Mouse (Mus musculus) granulocyte monocyte progenitor cell, adult 5-6 weeks (primary cell): ENCODE results near the gene Il23a. TPM values are rescaled to one million over a fixed set of nuclear protein-coding genes. Genes with fewer than 3 reads are reported as not detected.
"Not testable (repeated sequence)": the region's sequence is repeated elsewhere in the genome, so short reads cannot be mapped to it uniquely, and the experiment has no call there.

Experiments used
- ATAC-seq: replicated peaks from 2 replicates; pipeline ENCODE4 v1.8.0; 2016; ENCODE audit warnings: mild to moderate bottlenecking, moderate TSS enrichment, inconsistent platforms; ENCODE audit not compliant: poor library complexity, severe bottlenecking
- total RNA-seq, 2 experiments: library from RNA; stranded (forward) in 1 of 2; stranded (reverse) in 1 of 2; fragments of 200-712, 200-1000 nt in 1 of 2; fragments of >200 nt in 1 of 2; fragmentation: Nextera tagmentation in 1 of 2; gene quantifications; 2 replicates each; pipeline ENCODE4 v1.2.3; 2014 to 2017

The Il23a gene
- total RNA-seq (2014; fragmentation: Nextera tagmentation) (not detected in 2 replicates), total RNA-seq (2017) (1.3 and 1.6 TPM in 2 replicates)

- peak; percentile 32 for ATAC-seq
Measured at GRCm38 (mm10) chr10:128298702-128299171, at the start of gene Il23a. Il23a (minus strand) TSS chr10:128298752.

GRCm38 (mm10) chr10:128347541-128347940 is 49.0 kb upstream of the Il23a start:
- ATAC-seq, result no peak

- ATAC-seq, result peak; percentile 97
Measured at GRCm38 (mm10) chr10:128344568-128345275, 46.2 kb upstream of the Il23a start.

DNA sequence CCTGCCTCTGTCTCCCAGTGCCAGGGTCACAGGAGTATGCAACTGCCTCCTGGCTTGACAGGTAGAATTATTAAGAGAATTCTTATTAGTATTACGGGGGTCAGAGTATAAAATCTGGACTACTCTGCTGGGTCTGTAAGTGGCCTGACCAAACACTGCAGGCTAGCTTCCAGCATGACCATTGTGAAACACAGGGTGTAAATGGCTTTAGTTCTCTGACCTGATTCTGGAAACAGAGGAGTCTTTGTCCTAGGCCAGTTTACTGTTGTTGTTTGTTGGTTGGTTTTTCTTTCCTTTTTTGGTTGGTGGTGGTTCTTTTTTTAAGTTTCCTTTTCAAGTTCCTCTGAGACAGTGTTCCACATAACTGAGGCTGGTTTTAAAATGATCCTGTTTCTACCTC is 44.9 kb upstream of the Il23a start:
- ATAC-seq, result no peak

- no peak for ATAC-seq
Measured at GRCm38 (mm10) chr10:128340257-128340656, 41.7 kb upstream of the Il23a start.

DNA sequence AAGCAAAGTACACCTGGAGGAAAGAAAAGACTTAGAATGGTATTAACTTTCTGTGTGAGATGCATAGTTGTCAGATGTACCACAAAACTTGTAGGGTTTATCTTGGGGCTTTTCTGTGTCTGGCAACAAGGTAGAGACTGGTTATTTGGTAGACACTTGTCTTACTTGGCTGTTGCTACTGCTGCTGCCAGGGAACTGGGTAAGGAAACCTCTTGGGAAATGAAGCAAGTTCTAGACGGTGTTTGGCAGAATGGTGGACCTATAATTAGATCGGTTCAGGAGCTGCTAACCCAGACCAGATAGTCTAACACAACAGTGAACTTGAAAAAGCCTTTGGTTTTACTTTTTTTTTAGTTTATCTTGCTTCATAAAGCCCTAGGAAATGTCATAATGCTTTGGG is 40.4 kb upstream of the Il23a start:
- no peak for ATAC-seq

DNA sequence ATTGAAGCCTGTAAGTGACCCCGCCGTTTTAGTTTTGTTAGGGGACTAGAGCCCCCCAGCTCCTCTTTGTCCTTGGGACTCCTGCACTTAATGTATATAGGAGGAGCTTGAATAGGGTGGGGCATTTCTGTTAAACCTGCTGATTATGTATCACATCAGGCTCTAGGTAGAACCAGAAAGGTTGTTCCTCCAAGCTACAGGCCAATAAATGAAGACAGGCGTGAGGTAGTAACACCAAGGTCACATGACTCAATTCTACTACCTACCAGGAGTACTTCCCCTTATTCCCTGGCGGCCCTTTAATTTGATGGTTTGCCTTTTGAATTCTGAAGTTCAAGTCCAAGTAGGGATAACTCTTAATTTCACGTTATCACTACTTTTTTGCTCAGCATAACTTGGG is 39.9 kb upstream of the Il23a start:
- ATAC-seq, result peak; percentile 36

GRCm38 (mm10) chr10:128337306-128338181 is 39.0 kb upstream of the Il23a start, which contains the start of gene Cs:
Cs (plus strand) TSS chr10:128337734.
- ATAC-seq, result peak; percentile 92

GRCm38 (mm10) chr10:128336597-128336996 is 38.0 kb upstream of the Il23a start:
- no peak for ATAC-seq

DNA sequence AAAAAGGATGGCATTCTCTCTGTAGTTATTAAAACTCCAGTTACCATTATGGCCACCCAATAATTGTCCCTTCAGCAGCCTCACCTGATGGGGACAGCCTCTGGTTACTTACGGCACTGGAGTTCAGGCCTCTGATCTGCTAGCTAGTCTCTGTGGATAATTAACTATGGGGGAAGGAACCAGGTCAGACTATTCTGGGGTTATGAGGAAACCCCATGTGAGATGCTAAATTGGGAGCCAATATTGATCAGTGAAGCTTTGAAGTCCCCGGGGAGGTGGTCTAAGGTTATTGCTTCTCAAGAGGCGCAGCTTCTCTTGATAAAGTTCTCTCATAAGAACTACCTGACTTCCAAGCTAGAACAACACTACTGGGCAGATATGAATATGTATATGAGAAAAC is 37.6 kb upstream of the Il23a start:
- ATAC-seq, result no peak

DNA sequence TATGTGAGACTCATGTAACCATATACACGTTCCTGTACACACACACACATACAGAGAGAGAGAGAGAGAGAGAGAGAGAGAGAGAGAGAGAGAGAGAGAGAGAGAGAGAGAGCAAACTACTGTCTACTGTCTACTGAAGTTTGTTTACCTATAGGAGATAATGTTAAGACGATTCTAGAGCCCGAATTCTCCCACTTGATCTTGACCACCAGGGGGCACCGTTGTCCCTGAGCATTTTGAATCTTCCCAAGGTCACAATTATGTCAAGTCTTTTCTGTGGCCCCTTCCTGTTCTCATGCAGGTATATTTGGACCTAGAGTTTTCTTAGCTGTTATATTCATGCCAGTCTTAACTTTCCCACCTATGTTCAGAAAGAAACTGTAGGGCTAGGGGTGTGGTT is 37.0 kb upstream of the Il23a start:
- ATAC-seq, result peak; percentile 27; the same call in 1 of the 2 replicates

GRCm38 (mm10) chr10:128332358-128333249 is 34.1 kb upstream of the Il23a start:
- ATAC-seq, result not testable (repeated sequence)

- ATAC-seq, result no peak
Measured at GRCm38 (mm10) chr10:128327610-128328009, 29.1 kb upstream of the Il23a start.

- ATAC-seq, result no peak
Measured at GRCm38 (mm10) chr10:128326825-128327224, 28.3 kb upstream of the Il23a start.

DNA sequence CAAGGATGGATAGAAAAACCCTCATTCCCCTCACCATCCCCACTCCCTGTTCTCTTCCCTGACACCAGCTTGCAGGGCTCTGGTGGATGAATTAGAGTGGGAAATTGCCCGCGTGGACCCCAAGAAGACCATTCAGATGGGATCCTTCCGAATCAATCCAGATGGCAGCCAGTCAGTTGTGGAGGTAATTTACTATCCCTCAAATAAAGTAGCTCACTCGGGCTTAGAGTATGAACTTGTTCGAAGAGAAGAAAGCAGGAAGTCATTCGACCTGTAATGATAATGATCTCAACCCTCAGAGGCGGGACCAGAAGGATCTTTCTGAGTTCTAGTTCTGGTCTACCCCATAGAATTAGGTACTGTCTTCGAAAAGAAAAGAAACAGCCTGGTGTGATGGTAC is 25.0 kb upstream of the Il23a start:
- ATAC-seq, result no peak

DNA sequence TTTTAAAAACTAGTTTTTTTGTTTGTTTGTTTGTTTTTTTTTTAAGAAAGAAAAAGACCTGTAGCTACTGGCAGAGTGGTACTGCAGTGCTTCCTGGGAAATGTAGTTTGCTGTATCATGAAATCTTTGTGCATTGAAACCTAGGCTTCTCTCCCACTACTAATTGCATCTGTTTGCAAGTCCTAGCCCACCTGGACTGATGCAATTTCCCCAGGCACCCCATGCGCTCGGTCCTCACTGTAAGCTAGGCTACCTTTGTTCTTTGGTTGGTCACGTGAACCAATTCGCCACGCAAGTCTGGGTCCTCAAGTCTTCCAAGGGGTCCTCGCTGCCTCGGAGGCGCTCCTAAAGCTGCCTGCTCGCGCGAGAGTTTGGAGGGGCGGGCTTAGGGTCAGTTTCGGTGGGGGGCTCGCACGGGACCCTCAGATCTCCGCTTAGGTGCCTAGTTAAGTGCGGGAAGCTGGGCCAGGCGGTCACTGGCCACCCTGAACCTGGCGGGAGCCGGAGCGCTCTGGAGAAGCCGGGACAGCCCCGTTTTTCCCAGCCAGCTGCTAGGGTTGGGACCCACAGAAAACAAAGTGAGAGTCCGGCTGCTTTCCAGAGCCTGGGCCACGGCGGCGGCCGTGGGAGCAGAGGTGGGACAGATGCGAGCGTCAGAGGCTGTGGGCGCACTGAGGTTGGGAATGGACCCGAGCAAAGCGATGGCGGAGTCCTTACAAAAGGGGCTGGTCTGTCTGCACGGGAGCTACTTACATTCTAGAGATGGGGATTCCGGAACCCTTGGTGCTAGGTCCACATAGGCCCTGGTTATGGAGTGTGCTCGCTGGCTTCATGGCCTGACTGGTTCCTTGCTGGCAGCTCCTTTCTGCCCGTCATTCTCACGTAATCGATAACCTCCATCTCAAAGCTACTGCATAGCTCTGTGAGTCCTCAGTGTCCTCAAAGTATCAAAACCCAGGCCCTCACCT is 23.9 kb upstream of the Il23a start, which contains the start of gene Cnpy2:
Cnpy2 (plus strand) TSS at position 319 of the 968 bp plus-strand sequence.
- peak; percentile 97 for ATAC-seq

DNA sequence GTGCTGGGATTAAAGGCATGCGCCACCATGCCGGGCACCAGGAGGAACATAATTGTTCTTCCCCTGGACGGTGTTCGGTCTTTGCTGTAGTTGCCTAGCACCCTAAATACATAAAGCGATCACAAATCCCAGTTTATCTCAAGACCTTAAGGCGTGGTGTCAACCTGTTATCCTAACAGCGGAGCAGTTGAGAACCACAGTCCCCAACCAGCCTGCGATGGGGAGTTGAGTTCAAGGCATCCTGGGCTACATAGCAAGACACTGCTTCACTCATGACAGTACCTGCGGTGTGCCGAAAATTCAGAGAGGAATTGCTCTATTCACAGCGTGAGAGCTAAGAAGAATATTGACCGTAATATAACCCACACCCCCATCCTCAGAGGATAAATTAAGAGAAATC is 23.1 kb upstream of the Il23a start:
- ATAC-seq, result no peak

GRCm38 (mm10) chr10:128315578-128315977 is 17.0 kb upstream of the Il23a start:
- ATAC-seq, result no peak

DNA sequence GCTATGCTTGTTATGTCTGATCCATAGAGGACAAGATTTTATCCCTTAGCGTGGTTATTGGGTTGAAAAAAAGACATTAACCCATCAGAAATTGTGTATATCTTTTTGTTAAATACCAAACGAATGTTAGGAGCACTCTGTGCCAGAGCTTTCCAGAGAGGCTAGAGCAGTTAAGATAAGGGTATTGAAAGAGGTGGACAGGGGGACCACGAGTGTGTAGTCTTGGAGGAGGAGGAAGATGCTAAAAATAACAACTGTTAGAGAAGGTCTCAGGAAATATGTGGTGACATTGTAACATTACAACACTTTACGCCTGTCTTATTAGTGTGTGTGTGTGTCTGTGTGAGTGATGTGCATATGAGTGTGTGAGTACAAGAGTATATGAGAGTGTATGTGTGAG is 12.3 kb upstream of the Il23a start:
- peak; percentile 30; the same call in 1 of the 2 replicates for ATAC-seq
